Comparison of ENCODE assay signal across 22 mouse cellular contexts in the genomic region with DNA sequence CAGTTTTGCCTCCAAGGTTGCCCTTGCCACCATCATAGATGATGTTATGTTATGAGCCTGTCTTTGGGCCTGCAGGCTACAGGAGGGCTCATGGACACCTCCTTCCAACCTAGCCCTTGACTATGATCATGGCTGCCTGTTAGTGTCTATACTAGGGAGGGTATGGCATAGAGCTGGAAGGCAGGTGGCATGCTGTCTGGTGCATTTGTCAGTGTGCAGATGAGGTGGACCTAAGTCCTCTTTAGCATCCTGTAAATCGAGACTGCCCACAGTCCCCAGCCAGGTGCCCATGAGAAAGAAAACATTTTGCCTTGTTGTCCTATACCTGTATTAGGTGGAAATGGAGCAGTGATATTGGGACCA. TPM values are rescaled to one million over a fixed set of nuclear protein-coding genes. Genes with fewer than 3 reads are reported as not detected.
DNase-seq lines count a peak whose midpoint lies in the region; ATAC-seq and TF ChIP-seq lines count a peak whose summit lies in the region.
"Had no signal": no experiment of that assay in that cellular context is flagged by ENCODE, and none has a peak within 500 bp of the region (broad histone marks: within the 10 kb centered on the region; RNA-seq: fewer than 3 reads in every experiment).

No protein-coding gene starts in this region.

- H3K27me3 ChIP-seq in liver, embryonic 12.5 days (replicated peaks): 0 out of 2 replicates have a peak, but pooled peaks cover 8% of the 10 kb centered on the region
- H3K27me3 ChIP-seq in liver, embryonic 14.5 days (ENCODE audit: control insufficient read depth, insufficient read depth, low read length): no peaks in the 10 kb centered on the region
- H3K27me3 ChIP-seq in liver, postnatal 0 days (ENCODE audit: insufficient read depth, low read length): no peaks in the 10 kb centered on the region
- no peaks in the 10 kb centered on the region for H3K27me3 ChIP-seq in midbrain, embryonic 16.5 days (ENCODE audit: control insufficient read depth, insufficient read depth, low read depth, low read length)
- no peaks in the 10 kb centered on the region for H3K27me3 ChIP-seq in midbrain, embryonic 11.5 days (ENCODE audit: control insufficient read depth, insufficient read depth, low read length)
- H3K27me3 ChIP-seq: embryonic facial prominence, embryonic 13.5 days; embryonic facial prominence, embryonic 15.5 days; forebrain, embryonic 12.5 days had no signal

- TF ChIP-seq EP300 in liver, embryonic 14.5 days (IDR thresholded peaks at IDR 0.05; ENCODE audit: low read depth): no peak
- TF ChIP-seq EP300 in liver, postnatal 0 days (IDR thresholded peaks at IDR 0.05; ENCODE audit: low read depth): no peak

- H3K9ac ChIP-seq in liver, embryonic 12.5 days: no peak overlapping the region
- peak overlapping the region; percentile 37 for H3K9ac ChIP-seq in liver, embryonic 14.5 days (replicated peaks)
- no peak overlapping the region for H3K9ac ChIP-seq in liver, postnatal 0 days (replicated peaks)
- no peak overlapping the region for H3K9ac ChIP-seq in midbrain, embryonic 16.5 days (ENCODE audit: low read depth, low read length)
- no peak overlapping the region for H3K9ac ChIP-seq in midbrain, embryonic 11.5 days (ENCODE audit: low read length)
- H3K9ac ChIP-seq: embryonic facial prominence, embryonic 13.5 days; embryonic facial prominence, embryonic 15.5 days; forebrain, embryonic 12.5 days; forebrain, postnatal 0 days had no signal

- H3K4me2 ChIP-seq in liver, embryonic 12.5 days: no peak overlapping the region
- peak overlapping the region; percentile 39 for H3K4me2 ChIP-seq in liver, embryonic 14.5 days (ENCODE audit: low read depth)
- no peak overlapping the region for H3K4me2 ChIP-seq in liver, postnatal 0 days (ENCODE audit: low read depth, low read length)
- H3K4me2 ChIP-seq in midbrain, embryonic 16.5 days (ENCODE audit: low read length): no peak overlapping the region
- H3K4me2 ChIP-seq in midbrain, embryonic 11.5 days: no peak overlapping the region
- H3K4me2 ChIP-seq: embryonic facial prominence, embryonic 13.5 days; embryonic facial prominence, embryonic 15.5 days; forebrain, embryonic 12.5 days had no signal

- no peaks in the 10 kb centered on the region for H3K9me3 ChIP-seq in liver, embryonic 12.5 days (replicated peaks)
- H3K9me3 ChIP-seq in liver, embryonic 14.5 days (ENCODE audit: control insufficient read depth, low read length): no peaks in the 10 kb centered on the region
- H3K9me3 ChIP-seq in liver, postnatal 0 days (ENCODE audit: low read length): no peaks in the 10 kb centered on the region
- no peaks in the 10 kb centered on the region for H3K9me3 ChIP-seq in midbrain, embryonic 16.5 days (replicated peaks; ENCODE audit: control insufficient read depth, low read length, poor library complexity, severe bottlenecking)
- H3K9me3 ChIP-seq in midbrain, embryonic 11.5 days (ENCODE audit: control insufficient read depth, low read length): no peaks in the 10 kb centered on the region
- H3K9me3 ChIP-seq: embryonic facial prominence, embryonic 13.5 days; embryonic facial prominence, embryonic 15.5 days; forebrain, embryonic 12.5 days had no signal

- peak overlapping the region; percentile 57; the same call in 1 of the 2 replicates for H3K27ac ChIP-seq in liver, embryonic 12.5 days
- peak overlapping the region; percentile 53 for H3K27ac ChIP-seq in liver, embryonic 14.5 days
- no peak overlapping the region for H3K27ac ChIP-seq in liver, postnatal 0 days (ENCODE audit: low read depth)
- H3K27ac ChIP-seq in midbrain, embryonic 16.5 days (ENCODE audit: low read length): no peak overlapping the region
- H3K27ac ChIP-seq in midbrain, embryonic 11.5 days (ENCODE audit: low read depth, low read length): no peak overlapping the region
- H3K27ac ChIP-seq: embryonic facial prominence, embryonic 13.5 days; embryonic facial prominence, embryonic 15.5 days; forebrain, embryonic 12.5 days had no signal

- H3K36me3 ChIP-seq in liver, embryonic 12.5 days: no peaks in the 10 kb centered on the region
- no peaks in the 10 kb centered on the region for H3K36me3 ChIP-seq in liver, embryonic 14.5 days (replicated peaks; ENCODE audit: control insufficient read depth, insufficient read depth, low read depth)
- no peaks in the 10 kb centered on the region for H3K36me3 ChIP-seq in liver, postnatal 0 days (replicated peaks; ENCODE audit: insufficient read depth, low read length)
- H3K36me3 ChIP-seq in midbrain, embryonic 16.5 days (ENCODE audit: control insufficient read depth, insufficient read depth, low read length): no peaks in the 10 kb centered on the region
- no peaks in the 10 kb centered on the region for H3K36me3 ChIP-seq in midbrain, embryonic 11.5 days (ENCODE audit: control insufficient read depth, insufficient read depth, low read length)
- H3K36me3 ChIP-seq: embryonic facial prominence, embryonic 13.5 days; embryonic facial prominence, embryonic 15.5 days; forebrain, embryonic 12.5 days had no signal

- DNase-seq in liver: no peak
- no peak for DNase-seq in liver, embryonic 14.5 days (ENCODE audit: low read depth in 3 of 3, low spot score in 3 of 3)
- DNase-seq in liver, postnatal 0 days: no peak
- DNase-seq in midbrain, embryonic 11.5 days (ENCODE audit: low spot score, missing footprints): no peak
- DNase-seq: adrenal gland, adult 2 months; adrenal gland, postnatal 10 days; adrenal gland, postnatal 25 days; cerebellum, adult 11 months; cerebellum, adult 18-20 months; cerebellum, adult 8-10 months; cerebellum, adult 9-11 months; cerebellum, postnatal 14 days; cerebellum, postnatal 36 days; embryo, embryonic 11 days; forebrain, postnatal 0 days had no signal

- H3K4me3 ChIP-seq in liver, embryonic 12.5 days: no peak overlapping the region
- H3K4me3 ChIP-seq in liver, embryonic 14.5 days (ENCODE audit: insufficient read depth in 1 of 2, low read depth in 2 of 2, low read length in 2 of 2): no peak overlapping the region
- no peak overlapping the region for H3K4me3 ChIP-seq in liver, postnatal 0 days (ENCODE audit: low read depth, low read length)
- H3K4me3 ChIP-seq in midbrain, embryonic 16.5 days (ENCODE audit: low read depth, low read length): no peak overlapping the region
- no peak overlapping the region for H3K4me3 ChIP-seq in midbrain, embryonic 11.5 days (ENCODE audit: low read depth, low read length)
- H3K4me3 ChIP-seq: embryonic facial prominence, embryonic 13.5 days; embryonic facial prominence, embryonic 15.5 days; forebrain, embryonic 12.5 days had no signal

- peaks cover 17% of the 10 kb centered on the region for H3K4me1 ChIP-seq in liver, embryonic 12.5 days
- peaks cover 14 to 18% of the 10 kb centered on the region in 2 experiments for H3K4me1 ChIP-seq in liver, embryonic 14.5 days (replicated peaks; ENCODE audit: control insufficient read depth in 2 of 2, insufficient read depth in 2 of 2, low read length in 1 of 2)
- no peaks in the 10 kb centered on the region; the same call in none of the 2 replicates for H3K4me1 ChIP-seq in liver, postnatal 0 days (ENCODE audit: insufficient read depth)
- H3K4me1 ChIP-seq in midbrain, embryonic 16.5 days (ENCODE audit: control insufficient read depth, insufficient read depth, low read length): no peaks in the 10 kb centered on the region
- no peaks in the 10 kb centered on the region for H3K4me1 ChIP-seq in midbrain, embryonic 11.5 days (ENCODE audit: control insufficient read depth, insufficient read depth, low read length)
- H3K4me1 ChIP-seq: embryonic facial prominence, embryonic 13.5 days; embryonic facial prominence, embryonic 15.5 days; forebrain, embryonic 12.5 days had no signal

- no peak for ATAC-seq in liver, embryonic 12.5 days
- ATAC-seq in liver, embryonic 14.5 days (ENCODE audit: insufficient read depth): no peak; the same call in 1 of the 2 replicates
- no peak for ATAC-seq in liver, postnatal 0 days
- peak; percentile 63; the same call in 1 of the 2 replicates for ATAC-seq in midbrain, embryonic 16.5 days
- ATAC-seq in midbrain, embryonic 11.5 days (ENCODE audit: low FRiP score): no peak
- ATAC-seq in megakaryocyte, adult 5-6 weeks (ENCODE audit: poor library complexity, severe bottlenecking): no peak
- ATAC-seq: forebrain, embryonic 14.5 days; forebrain, postnatal 0 days had no signal

- 55% methylated on average over 1 of the region's 1 CpGs for WGBS in liver, embryonic 12.5 days (ENCODE audit: insufficient replicate concordance)
- WGBS in liver, embryonic 14.5 days (ENCODE audit: insufficient replicate concordance): 50% methylated on average over 1 of the region's 1 CpGs
- WGBS in liver, postnatal 0 days (ENCODE audit: insufficient replicate concordance): 67% methylated on average over 1 of the region's 1 CpGs
- 89% methylated on average over 1 of the region's 1 CpGs for WGBS in midbrain, embryonic 16.5 days
- 87% methylated on average over 1 of the region's 1 CpGs for WGBS in midbrain, embryonic 11.5 days

- no peak for TF ChIP-seq CTCF in liver, embryonic 14.5 days (IDR thresholded peaks at IDR 0.05; ENCODE audit: low read depth)
- no peak for TF ChIP-seq CTCF in liver, postnatal 0 days (IDR thresholded peaks at IDR 0.05; ENCODE audit: low read depth)

RNA-seq across cellular contexts. Expression of gene Odc1, which starts 21.4 kb away (rescaled TPM):
- 587 and 597 TPM in 2 replicates for polyA plus RNA-seq in liver, embryonic 12.5 days (2016; fragmentation: Nextera tagmentation; extraction: Ambion mirVana)
- polyA plus RNA-seq in liver, embryonic 14.5 days (2012; rRNA removed): 367 and 457 TPM in 2 replicates
- polyA plus RNA-seq in liver, embryonic 14.5 days (2014; fragmentation: Nextera tagmentation; extraction: Ambion mirVana): 444 and 509 TPM in 2 replicates
- polyA plus RNA-seq in liver, postnatal 0 days (2015; fragmentation: Nextera tagmentation; extraction: Ambion mirVana): 158 and 161 TPM in 2 replicates
- polyA plus RNA-seq in midbrain, embryonic 16.5 days (2015; fragmentation: Nextera tagmentation; extraction: Ambion mirVana): 113 and 132 TPM in 2 replicates
- polyA plus RNA-seq in midbrain, embryonic 11.5 days (2014; fragmentation: Nextera tagmentation; extraction: Ambion mirVana): 307 and 314 TPM in 2 replicates
- total RNA-seq in megakaryocyte, adult 5-6 weeks (2015): 36.5 and 42.5 TPM in 2 replicates
- 60.4 and 70.8 TPM in 2 replicates for total RNA-seq in megakaryocyte, adult 5-6 weeks (2017)

Comparison
In these comparisons a context has a peak if more than half of its experiments do, and no peak if none do; other contexts are left out.
1. H3K27ac ChIP-seq: peak in liver, embryonic 12.5 days (single experiment) and liver, embryonic 14.5 days (single experiment); none in liver, postnatal 0 days (single experiment), midbrain, embryonic 16.5 days (single experiment) and midbrain, embryonic 11.5 days (single experiment).